Mouse (Mus musculus) mesoderm, embryonic 11.5 days (tissue): ENCODE measurements around the gene Prox1.
A peak's percentile ranks its signal among the peaks of the same experiment; 100 is the strongest.

Source experiments
- DNase-seq: peaks from one replicate; pipeline ENCODE4 v3.0.0-alpha.2; 2012; ENCODE audit warnings: low read depth, low spot score

Gene Prox1

GRCm38 (mm10) chr1:190169911-190170818, at the start of gene Prox1:
Prox1 (minus strand) TSS chr1:190170714.
- peak; percentile 89 for DNase-seq

GRCm38 (mm10) chr1:190216621-190217020, 46.1 kb upstream of the Prox1 start:
- DNase-seq: no peak

GRCm38 (mm10) chr1:190214626-190215025, 44.1 kb upstream of the Prox1 start:
- DNase-seq: no peak

GRCm38 (mm10) chr1:190213175-190213574, 42.7 kb upstream of the Prox1 start:
- no peak for DNase-seq

- DNase-seq: no peak
These were observed 36.7 kb upstream of the Prox1 start for GRCm38 (mm10) chr1:190207246-190207645.

- no peak for DNase-seq
These were observed 35.2 kb upstream of the Prox1 start for GRCm38 (mm10) chr1:190205691-190206090.

GRCm38 (mm10) chr1:190204378-190205070, 34.0 kb upstream of the Prox1 start:
- DNase-seq: no peak

GRCm38 (mm10) chr1:190201696-190202095, 31.2 kb upstream of the Prox1 start:
- no peak for DNase-seq

- no peak for DNase-seq
These were observed 30.5 kb upstream of the Prox1 start for GRCm38 (mm10) chr1:190200996-190201395.

GRCm38 (mm10) chr1:190198247-190198646, 27.7 kb upstream of the Prox1 start:
- no peak for DNase-seq

GRCm38 (mm10) chr1:190192011-190192410, 21.5 kb upstream of the Prox1 start:
- no peak for DNase-seq

- DNase-seq: peak; percentile 55
These were observed 19.9 kb upstream of the Prox1 start for GRCm38 (mm10) chr1:190190231-190190965.

- no peak for DNase-seq
These were observed 18.6 kb upstream of the Prox1 start for GRCm38 (mm10) chr1:190189125-190189524.

GRCm38 (mm10) chr1:190186336-190186735, 15.8 kb upstream of the Prox1 start:
- DNase-seq: no peak

GRCm38 (mm10) chr1:190185284-190185683, 14.8 kb upstream of the Prox1 start:
- DNase-seq: no peak

GRCm38 (mm10) chr1:190183574-190183973, 13.1 kb upstream of the Prox1 start:
- no peak for DNase-seq

- no peak for DNase-seq
These were observed 11.3 kb upstream of the Prox1 start for GRCm38 (mm10) chr1:190181765-190182164.

GRCm38 (mm10) chr1:190180861-190181260, 10.3 kb upstream of the Prox1 start:
- DNase-seq: no peak

- no peak for DNase-seq
These were observed 6.4 kb upstream of the Prox1 start for GRCm38 (mm10) chr1:190176961-190177360.

- DNase-seq: no peak
These were observed 4.5 kb upstream of the Prox1 start for GRCm38 (mm10) chr1:190174671-190175661.

GRCm38 (mm10) chr1:190174231-190174630, 3.7 kb upstream of the Prox1 start:
- no peak for DNase-seq
